Mouse (Mus musculus) cerebellum, adult 2 months (tissue): ENCODE data around the gene Selenon. TPM values are rescaled to one million over a fixed set of nuclear protein-coding genes. Genes with fewer than 3 reads are reported as not detected.

ENCODE experiments used
- DNase-seq, 2 experiments: peaks; one replicate each; pipeline ENCODE4 v3.0.0; 2021
- H3K27ac ChIP-seq: fragments of 200-500 bp; 2 replicates; pipeline ENCODE4 v1.5.1; 2012; ENCODE audit warnings: low read length, control low read depth, inconsistent platforms; ENCODE audit not compliant: insufficient read depth
- H3K27me3 ChIP-seq: fragments of 200-500 bp; 2 replicates; pipeline ENCODE4 v1.6.1; 2012; ENCODE audit warnings: inconsistent platforms, mild to moderate bottlenecking, low read length, moderate library complexity; ENCODE audit not compliant: control insufficient read depth, insufficient read depth
- H3K4me1 ChIP-seq: fragments of 200-500 bp; 2 replicates; pipeline ENCODE4 v1.6.1; 2011; ENCODE audit warnings: low read length; ENCODE audit not compliant: control insufficient read depth, insufficient read depth
- H3K4me3 ChIP-seq: fragments of 200-500 bp; replicated peaks from 2 replicates; pipeline ENCODE3; 2011; ENCODE audit warnings: mild to moderate bottlenecking, low read depth, low read length, control low read depth; ENCODE audit not compliant: insufficient read depth
- CTCF ChIP-seq: fragments of 200-500 bp; IDR thresholded peaks from 2 replicates; pipeline ENCODE4 v1.5.1; 2011; ENCODE audit warnings: low read depth, mild to moderate bottlenecking, control low read depth, low read length, moderate library complexity, borderline replicate concordance; ENCODE audit not compliant: insufficient read depth
- POLR2A ChIP-seq: fragments of 200-500 bp; IDR thresholded peaks from 2 replicates; pipeline ENCODE4 v1.6.1; 2011; ENCODE audit warnings: low read length, control low read depth, borderline replicate concordance; ENCODE audit not compliant: insufficient read depth
- WGBS: fragments of 180-500 bp; shearing (Covaris S2); methylation state at CpG from one replicate; pipeline ENCODE4 v1.1.7; 2018; 5-methylcytosine and 5-hydroxymethylcytosine counted together
- polyA plus RNA-seq: library from polyadenylated mRNA; depleted of rRNA; stranded (reverse); fragments of >200 nt; gene quantifications from 2 replicates; pipeline ENCODE4 v1.2.3, GENCODE M21; 2012

Gene Selenon
- polyA plus RNA-seq, 1 experiment, result 37.8 TPM

- WGBS, result under 1% methylated on average over 57 of the region's 57 CpGs
- Histone ChIP-seq H3K4me3 (peak overlapping the region; percentile 73), H3K27ac (peak overlapping the region; percentile 69; the same call in 1 of the 2 replicates), H3K4me1 (peaks cover 15% of the 10 kb centered on the region), H3K27me3 (no peaks in the 10 kb centered on the region)
- TF ChIP-seq POLR2A, result no peak
- TF ChIP-seq CTCF, result no peak
- peak; percentile 51 to 62 for DNase-seq
Observed at GRCm38 (mm10) chr4:134534124-134534886, 17.7 kb downstream of the Selenon start.

GRCm38 (mm10) chr4:134533421-134533820 is 18.5 kb downstream of the Selenon start:
- Histone ChIP-seq H3K27ac (no peak overlapping the region), H3K27me3 (no peaks in the 10 kb centered on the region), H3K4me1 (peaks cover 6% of the 10 kb centered on the region; the same call in 1 of the 2 replicates), H3K4me3 (no peak overlapping the region)
- TF ChIP-seq POLR2A (no peak), CTCF (no peak)
- WGBS, result 80% methylated on average over 4 of the region's 4 CpGs
- no peak for DNase-seq

- Histone ChIP-seq H3K27me3 (no peaks in the 10 kb centered on the region), H3K4me3 (no peak overlapping the region), H3K27ac (no peak overlapping the region), H3K4me1 (peaks cover 4% of the 10 kb centered on the region; the same call in 1 of the 2 replicates)
- no peak for DNase-seq
- TF ChIP-seq CTCF (no peak), POLR2A (no peak)
- WGBS, result 79% methylated on average over 4 of the region's 4 CpGs
Observed at GRCm38 (mm10) chr4:134532928-134533327, 19.0 kb downstream of the Selenon start.

- DNase-seq, result no peak
- TF ChIP-seq POLR2A, result no peak
- TF ChIP-seq CTCF, result no peak
- Histone ChIP-seq H3K4me3 (no peak overlapping the region), H3K27ac (no peak overlapping the region), H3K27me3 (no peaks in the 10 kb centered on the region), H3K4me1 (0 out of 2 replicates have a peak, but pooled peaks cover 8% of the 10 kb centered on the region)
- WGBS, result 82% methylated on average over 5 of the region's 5 CpGs
Observed at GRCm38 (mm10) chr4:134526220-134526619, 25.7 kb downstream of the Selenon start.

- WGBS, result 67% methylated on average over 5 of the region's 5 CpGs
- H3K4me1 ChIP-seq, result 0 out of 2 replicates have a peak, but pooled peaks cover 8% of the 10 kb centered on the region
- no peak for DNase-seq
- no peaks in the 10 kb centered on the region for H3K27me3 ChIP-seq
- no peak for TF ChIP-seq POLR2A
- no peak for TF ChIP-seq CTCF
- no peak overlapping the region for H3K27ac ChIP-seq
- H3K4me3 ChIP-seq, result no peak overlapping the region
Observed at GRCm38 (mm10) chr4:134525806-134526205, 26.2 kb downstream of the Selenon start.

- Histone ChIP-seq H3K4me1 (0 out of 2 replicates have a peak, but pooled peaks cover 10% of the 10 kb centered on the region), H3K4me3 (no peak overlapping the region), H3K27me3 (no peaks in the 10 kb centered on the region), H3K27ac (no peak overlapping the region)
- TF ChIP-seq POLR2A (no peak), CTCF (no peak)
- 85% methylated on average over 4 of the region's 4 CpGs for WGBS
- DNase-seq, result no peak
Observed at GRCm38 (mm10) chr4:134523447-134523846, 28.5 kb downstream of the Selenon start.

GRCm38 (mm10) chr4:134519281-134519680 is 32.7 kb downstream of the Selenon start:
- peaks cover 10% of the 10 kb centered on the region; the same call in 1 of the 2 replicates for H3K4me1 ChIP-seq
- H3K4me3 ChIP-seq, result no peak overlapping the region
- DNase-seq, result no peak
- H3K27me3 ChIP-seq, result no peaks in the 10 kb centered on the region
- H3K27ac ChIP-seq, result no peak overlapping the region
- TF ChIP-seq POLR2A (no peak), CTCF (no peak)

- WGBS, result 74% methylated on average over 4 of the region's 4 CpGs
- no peak overlapping the region for H3K27ac ChIP-seq
- DNase-seq, result no peak
- H3K4me3 ChIP-seq, result no peak overlapping the region
- TF ChIP-seq CTCF (no peak), POLR2A (no peak)
- H3K27me3 ChIP-seq, result no peaks in the 10 kb centered on the region
- H3K4me1 ChIP-seq, result peaks cover 3% of the 10 kb centered on the region; the same call in 1 of the 2 replicates
Observed at GRCm38 (mm10) chr4:134518541-134518940, 33.4 kb downstream of the Selenon start.
